Mouse (Mus musculus) spleen, adult 2 months (tissue): Measurements from ENCODE around the gene Rsph10b.

Experiments used
- CTCF ChIP-seq: fragments of 200-500 bp; IDR thresholded peaks from 2 replicates; pipeline ENCODE4 v1.5.1; 2011; ENCODE audit warnings: mild to moderate bottlenecking, inconsistent platforms; ENCODE audit not compliant: insufficient read depth, insufficient read length, insufficient replicate concordance; ENCODE audit errors: extremely low read depth
- POLR2A ChIP-seq: fragments of 200-500 bp; IDR thresholded peaks from 2 replicates; pipeline ENCODE4 v1.6.1; 2011; ENCODE audit warnings: low read depth, low read length, inconsistent platforms

DNA sequence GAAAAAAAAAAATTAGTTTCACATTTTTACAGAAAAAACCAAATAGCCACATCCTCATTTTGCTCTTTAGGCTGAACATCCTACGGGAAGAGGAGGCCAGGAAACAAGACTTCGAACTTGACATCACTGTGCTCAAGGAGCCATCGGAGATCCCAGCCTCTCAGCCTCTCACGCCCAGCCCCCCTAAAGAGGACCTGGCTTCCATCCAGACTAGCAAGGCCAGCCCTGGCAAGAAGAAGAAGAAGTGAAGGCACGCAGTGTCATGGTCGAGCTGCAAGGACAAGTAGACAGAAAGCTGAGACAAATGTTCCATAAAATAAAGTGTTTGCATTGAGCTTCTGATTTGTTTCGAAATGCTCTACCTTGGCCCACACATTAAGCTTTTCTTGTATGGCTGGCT is 52.5 kb downstream of the Rsph10b start:
- TF ChIP-seq CTCF: no peak
- TF ChIP-seq POLR2A: no peak
